Mouse (Mus musculus) lung, embryonic 16.5 days (tissue): ENCODE measurements around the gene Rgmb. TPM values are rescaled to one million over a fixed set of nuclear protein-coding genes. Genes with fewer than 3 reads are reported as not detected.

ENCODE experiments used
- ATAC-seq: fragments of 200-750 bp; cut with Nextera tagmentation; 2 replicates; pipeline ENCODE4 v1.8.0; 2017; ENCODE audit warnings: low read depth, mild to moderate bottlenecking, moderate library complexity
- H3K27ac ChIP-seq: fragments of 300-500 bp; sonication (generic); 2 replicates; pipeline ENCODE4 v1.5.1; 2014; ENCODE audit warnings: mild to moderate bottlenecking, control low read depth, low read length
- H3K27me3 ChIP-seq: fragments of 300-500 bp; sonication (generic); 2 replicates; pipeline ENCODE4 v1.6.1; 2014; ENCODE audit warnings: low read depth, low read length, mixed read lengths; ENCODE audit not compliant: control insufficient read depth, insufficient read depth
- H3K36me3 ChIP-seq: fragments of 300-500 bp; sonication (generic); 2 replicates; pipeline ENCODE4 v1.6.1; 2014; ENCODE audit warnings: low read length; ENCODE audit not compliant: control insufficient read depth, insufficient read depth
- H3K4me1 ChIP-seq: fragments of 300-500 bp; sonication (generic); replicated peaks from 2 replicates; pipeline ENCODE4 v1.6.1; 2014; ENCODE audit warnings: low read length, mixed read lengths; ENCODE audit not compliant: control insufficient read depth, insufficient read depth
- H3K4me2 ChIP-seq: fragments of 300-500 bp; sonication (generic); 2 replicates; pipeline ENCODE4 v1.6.1; 2014; ENCODE audit warnings: low read depth, low read length, control low read depth
- H3K4me3 ChIP-seq: fragments of 300-500 bp; sonication (generic); 2 replicates; pipeline ENCODE4 v1.5.1; 2014; ENCODE audit warnings: mild to moderate bottlenecking, low read length, control low read depth
- H3K9ac ChIP-seq: fragments of 300-500 bp; sonication (generic); 2 replicates; pipeline ENCODE4 v1.6.1; 2014; ENCODE audit warnings: low read length, control low read depth
- H3K9me3 ChIP-seq: fragments of 300-500 bp; sonication (generic); 2 replicates; pipeline ENCODE4 v1.6.1; 2016; ENCODE audit warnings: low read length; ENCODE audit not compliant: control insufficient read depth
- WGBS: fragments of 180-500 bp; shearing (Covaris S2); extraction: QIAGEN DNeasy Blood & Tissue Kit; methylation state at CpG from one replicate; pipeline ENCODE4 v1.1.7; 2014; 5-methylcytosine and 5-hydroxymethylcytosine counted together
- polyA plus RNA-seq: library from polyadenylated mRNA; unstranded; fragments of >200 nt; fragmentation: Nextera tagmentation; extraction: Ambion mirVana; gene quantifications from 2 replicates; pipeline ENCODE4 v1.2.1, GENCODE M21; 2015

The Rgmb gene
- polyA plus RNA-seq, 1 experiment from 2014 or later, result 12.4 TPM

GRCm38 (mm10) chr17:15831810-15832209 lies 971 bp upstream of the Rgmb start:
- Histone ChIP-seq H3K9ac (no peak overlapping the region), H3K36me3 (no peaks in the 10 kb centered on the region), H3K27ac (no peak overlapping the region), H3K4me1 (peaks cover 11% of the 10 kb centered on the region), H3K4me3 (no peak overlapping the region), H3K4me2 (no peak overlapping the region), H3K27me3 (peaks cover 2% of the 10 kb centered on the region; the same call in 1 of the 2 replicates), H3K9me3 (no peaks in the 10 kb centered on the region)
- WGBS, result 23% methylated on average over 8 of the region's 8 CpGs
- ATAC-seq, result no peak

DNA sequence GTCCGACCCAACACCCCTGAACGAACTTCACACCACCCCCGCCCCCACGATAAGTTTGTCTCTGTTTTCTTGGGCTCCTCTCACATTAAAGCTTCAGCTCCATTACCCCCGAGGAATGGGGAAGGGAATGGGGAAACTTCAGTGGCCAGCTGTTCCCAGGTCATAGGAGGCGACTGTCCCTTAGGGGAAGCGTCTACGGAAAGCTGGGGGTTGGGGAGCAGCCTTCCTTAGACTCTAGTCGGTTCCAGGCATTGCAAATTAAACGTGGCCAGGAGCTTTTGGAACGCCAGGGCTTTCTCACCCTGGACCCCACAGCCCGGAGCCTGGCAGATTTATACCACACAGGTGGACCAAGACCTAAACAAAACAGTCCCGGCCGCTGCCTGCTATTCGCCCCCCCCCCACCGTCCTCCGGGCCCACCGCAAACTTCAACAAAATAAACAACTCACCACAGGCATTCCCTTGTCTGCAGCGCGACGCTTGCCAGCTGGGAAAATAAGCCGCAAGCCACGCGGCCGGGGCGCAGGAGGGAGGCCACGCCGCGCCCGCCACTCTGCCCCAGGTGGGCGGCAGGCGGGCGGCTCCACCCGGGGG lies 571 bp downstream of the Rgmb start:
- peak overlapping the region; percentile 60 for H3K4me3 ChIP-seq
- WGBS, result under 1% methylated on average over 34 of the region's 34 CpGs
- H3K9me3 ChIP-seq, result no peaks in the 10 kb centered on the region
- peak overlapping the region; percentile 62 for H3K27ac ChIP-seq
- H3K27me3 ChIP-seq, result peaks cover 2% of the 10 kb centered on the region; the same call in 1 of the 2 replicates
- ATAC-seq, result no peak
- no peaks in the 10 kb centered on the region for H3K36me3 ChIP-seq
- peak overlapping the region; percentile 74 for H3K9ac ChIP-seq
- H3K4me1 ChIP-seq, result peaks cover 11% of the 10 kb centered on the region
- peak overlapping the region; percentile 86 for H3K4me2 ChIP-seq

DNA sequence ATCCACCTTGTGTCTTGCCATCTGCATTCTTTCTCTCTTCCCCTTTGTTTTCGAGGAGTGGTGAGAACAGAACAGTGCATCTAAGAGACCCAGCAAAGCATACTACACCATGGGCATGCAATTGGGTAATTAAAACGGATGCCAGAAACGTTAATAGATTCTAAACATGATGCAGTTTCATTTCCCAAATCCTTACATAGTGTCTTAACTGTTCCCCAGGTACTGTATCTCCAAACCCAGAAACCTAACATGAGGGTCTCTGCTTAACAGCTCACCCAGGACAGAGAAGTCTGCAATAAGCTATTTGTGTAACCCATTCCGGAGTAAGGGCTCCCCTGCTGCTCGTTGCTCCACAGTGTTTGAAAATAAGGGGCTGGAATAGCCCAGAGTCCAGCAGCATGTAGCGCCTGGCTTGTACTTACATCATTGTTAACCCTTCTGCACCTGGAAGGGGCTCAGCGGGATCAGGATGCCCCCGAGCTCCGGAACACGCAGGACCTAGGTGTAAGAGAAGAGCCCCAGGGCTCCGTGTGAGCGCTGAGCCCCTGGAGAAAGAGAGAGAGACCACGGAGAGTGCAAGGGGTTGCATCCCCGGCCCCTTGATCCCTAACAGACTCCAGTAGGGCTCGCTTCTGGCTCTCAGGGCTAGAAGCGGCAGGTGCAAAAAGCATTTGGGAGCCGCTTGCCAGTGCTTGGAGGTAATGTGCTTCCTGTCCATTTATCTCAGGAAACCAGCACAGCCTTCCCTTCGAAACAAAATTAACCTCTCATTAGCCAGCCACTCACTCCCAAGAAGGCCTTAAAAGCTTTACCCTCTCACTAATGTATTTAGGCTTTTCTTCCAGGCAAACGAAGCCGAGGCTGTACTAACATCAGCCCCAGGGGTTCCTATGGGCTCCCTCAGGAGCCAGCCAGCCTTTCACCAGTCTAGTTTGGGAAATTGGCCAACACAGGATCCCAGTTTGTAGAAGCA lies 1.4 kb downstream of the Rgmb start:
- no peak for ATAC-seq
- Histone ChIP-seq H3K27ac (peak overlapping the region; percentile 62), H3K27me3 (peaks cover 2% of the 10 kb centered on the region; the same call in 1 of the 2 replicates), H3K36me3 (no peaks in the 10 kb centered on the region), H3K4me1 (peaks cover 16% of the 10 kb centered on the region), H3K4me2 (peak overlapping the region; percentile 86), H3K9ac (peak overlapping the region; percentile 74), H3K9me3 (no peaks in the 10 kb centered on the region), H3K4me3 (peak overlapping the region; percentile 60)
- 3% methylated on average over 20 of the region's 20 CpGs for WGBS

GRCm38 (mm10) chr17:15828131-15828917 lies 2.5 kb downstream of the Rgmb start:
- Histone ChIP-seq H3K9ac (no peak overlapping the region), H3K4me1 (peaks cover 23% of the 10 kb centered on the region), H3K4me3 (no peak overlapping the region), H3K27me3 (peaks cover 2% of the 10 kb centered on the region; the same call in 1 of the 2 replicates), H3K9me3 (no peaks in the 10 kb centered on the region), H3K36me3 (no peaks in the 10 kb centered on the region), H3K4me2 (no peak overlapping the region), H3K27ac (no peak overlapping the region)
- ATAC-seq, result no peak
- WGBS, result 61% methylated on average over 8 of the region's 8 CpGs

DNA sequence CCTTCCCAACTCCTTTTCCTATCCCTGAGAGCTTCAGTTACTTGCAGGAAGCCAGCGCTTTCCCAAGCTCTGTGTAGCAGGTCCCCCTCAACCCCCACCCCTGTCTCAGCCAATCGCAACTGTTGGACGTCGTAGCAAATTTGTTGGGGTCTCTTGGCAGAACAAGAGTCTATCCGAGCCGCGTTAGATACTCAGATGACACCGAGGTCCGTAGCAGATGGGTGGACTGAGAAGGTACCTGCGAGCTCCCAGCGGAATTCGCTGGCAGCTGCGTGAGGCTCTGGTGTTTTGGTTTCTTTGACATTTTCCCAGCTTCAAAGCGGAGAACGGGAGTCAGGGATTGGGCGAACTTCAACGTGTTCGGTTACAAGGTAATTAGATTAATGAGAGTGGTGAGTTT lies 3.9 kb downstream of the Rgmb start:
- Histone ChIP-seq H3K9me3 (no peaks in the 10 kb centered on the region), H3K36me3 (no peaks in the 10 kb centered on the region), H3K4me1 (peaks cover 27% of the 10 kb centered on the region), H3K9ac (peak overlapping the region; percentile 62), H3K27ac (peak overlapping the region; percentile 60), H3K4me3 (peak overlapping the region; percentile 70), H3K27me3 (peaks cover 2% of the 10 kb centered on the region; the same call in 1 of the 2 replicates), H3K4me2 (peak overlapping the region; percentile 89)
- whole genome bisulfite sequencing, result 1% methylated on average over 18 of the region's 18 CpGs
- ATAC-seq, result peak; percentile 18

DNA sequence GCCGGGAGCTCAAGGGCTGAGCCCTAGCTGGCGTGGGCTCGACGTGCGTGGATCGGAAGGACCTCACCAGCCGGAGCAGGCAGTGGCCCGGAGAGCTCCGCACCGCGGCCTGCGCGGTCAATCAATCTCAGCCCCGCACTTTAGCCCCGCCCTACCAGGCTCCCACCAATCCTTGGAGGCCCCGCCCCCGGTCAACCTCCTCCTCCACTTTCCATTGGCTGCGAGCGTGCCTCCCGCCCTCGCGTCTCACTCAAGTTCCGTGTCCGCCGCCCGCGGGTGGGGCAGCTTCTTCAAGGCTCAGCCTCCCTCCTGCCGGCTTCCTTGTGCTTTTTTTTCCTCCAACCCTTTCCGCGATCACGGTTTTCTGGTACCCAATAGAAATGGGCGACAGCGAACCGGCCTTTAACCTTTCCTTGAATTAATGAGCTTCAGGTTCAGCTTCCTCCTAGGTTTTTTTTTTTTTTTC lies 4.4 kb downstream of the Rgmb start:
- Histone ChIP-seq H3K9ac (peak overlapping the region; percentile 87), H3K27me3 (peaks cover 2% of the 10 kb centered on the region; the same call in 1 of the 2 replicates), H3K27ac (peak overlapping the region; percentile 90), H3K36me3 (no peaks in the 10 kb centered on the region), H3K9me3 (no peaks in the 10 kb centered on the region), H3K4me2 (peak overlapping the region; percentile 89), H3K4me1 (peaks cover 27% of the 10 kb centered on the region), H3K4me3 (peak overlapping the region; percentile 70)
- WGBS, result under 1% methylated on average over 33 of the region's 34 CpGs
- ATAC-seq, result peak; percentile 95

DNA sequence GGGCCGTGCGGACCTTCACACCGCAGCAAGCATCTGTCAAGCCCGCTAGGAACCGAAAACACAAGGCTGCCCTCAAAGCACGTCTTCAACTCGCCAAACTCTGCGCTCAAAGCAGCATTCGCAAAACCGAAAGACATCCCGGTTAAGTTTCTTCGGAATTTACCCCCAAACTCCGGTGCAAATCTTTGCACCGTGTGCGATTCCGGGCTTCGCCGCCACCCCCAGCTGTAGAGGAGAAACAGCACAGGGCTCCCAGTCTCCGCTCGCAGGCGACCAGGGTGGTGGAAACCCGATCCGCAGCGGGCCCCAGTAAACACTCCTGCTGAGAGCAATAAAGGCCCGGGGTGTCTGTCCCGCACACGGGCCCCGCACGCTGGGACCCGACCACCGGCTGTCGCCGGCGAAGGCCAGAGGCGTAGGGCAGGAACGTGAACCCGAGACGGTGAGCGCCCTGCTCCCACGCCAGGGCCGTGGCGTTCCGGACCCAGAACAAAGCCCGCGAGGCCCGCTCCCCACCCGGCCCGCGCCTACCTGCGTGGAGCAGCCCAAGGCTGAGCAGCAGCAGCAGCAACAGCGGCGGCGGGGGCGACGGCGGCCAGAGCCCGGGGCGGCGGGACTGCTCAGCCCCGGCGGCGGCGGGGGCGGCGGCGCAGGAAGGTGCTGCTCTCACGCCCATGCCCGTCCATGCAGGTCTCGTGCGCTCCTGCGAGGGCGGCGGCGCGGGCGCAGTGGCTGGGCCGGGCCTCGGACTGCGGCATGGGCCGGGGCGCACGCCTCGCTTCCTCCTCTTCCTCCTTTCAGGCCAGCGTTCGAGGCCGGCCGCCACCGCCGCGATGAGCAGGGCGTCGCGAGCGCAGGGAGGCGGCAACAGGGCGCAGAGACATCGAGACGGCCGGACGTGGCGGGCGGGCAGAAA lies 5.1 kb downstream of the Rgmb start:
- ATAC-seq, result peak; percentile 61
- H3K27me3 ChIP-seq, result peaks cover 2% of the 10 kb centered on the region; the same call in 1 of the 2 replicates
- H3K4me2 ChIP-seq, result peak overlapping the region; percentile 58
- H3K27ac ChIP-seq, result peak overlapping the region; percentile 90
- peak overlapping the region; percentile 87 for H3K9ac ChIP-seq
- H3K4me3 ChIP-seq, result peak overlapping the region; percentile 70
- H3K4me1 ChIP-seq, result peaks cover 28% of the 10 kb centered on the region
- under 1% methylated on average over 72 of the region's 102 CpGs for WGBS
- H3K36me3 ChIP-seq, result no peaks in the 10 kb centered on the region
- no peaks in the 10 kb centered on the region for H3K9me3 ChIP-seq

- peak overlapping the region; percentile 45; the same call in 1 of the 2 replicates for H3K27ac ChIP-seq
- no peak for ATAC-seq
- 16% methylated on average over 3 of the region's 3 CpGs for WGBS
- peak overlapping the region; percentile 87 for H3K9ac ChIP-seq
- no peaks in the 10 kb centered on the region for H3K9me3 ChIP-seq
- peak overlapping the region; percentile 58 for H3K4me2 ChIP-seq
- H3K36me3 ChIP-seq, result no peaks in the 10 kb centered on the region
- H3K4me3 ChIP-seq, result peak overlapping the region; percentile 70
- peaks cover under 1% of the 10 kb centered on the region; the same call in 1 of the 2 replicates for H3K27me3 ChIP-seq
- peaks cover 31% of the 10 kb centered on the region for H3K4me1 ChIP-seq
Observed at GRCm38 (mm10) chr17:15824854-15825253, 6.0 kb downstream of the Rgmb start.
